Mouse (Mus musculus) neural tube, embryonic 15.5 days (tissue): ENCODE results near the gene Zdhhc16. TPM values are rescaled to one million over a fixed set of nuclear protein-coding genes. Genes with fewer than 3 reads are reported as not detected.

Source experiments
- ATAC-seq: fragments of 200-750 bp; cut with Nextera tagmentation; 2 replicates; pipeline ENCODE4 v1.8.0; 2017; ENCODE audit warnings: mild to moderate bottlenecking, moderate TSS enrichment, moderate library complexity; ENCODE audit not compliant: low FRiP score
- H3K27ac ChIP-seq: fragments of 300-500 bp; sonication (generic); replicated peaks from 2 replicates; pipeline ENCODE4 v1.5.1; 2015; ENCODE audit warnings: mild to moderate bottlenecking, inconsistent platforms
- H3K27me3 ChIP-seq: fragments of 300-500 bp; sonication (generic); replicated peaks from 2 replicates; pipeline ENCODE4 v1.6.1; 2015; ENCODE audit warnings: inconsistent platforms
- H3K36me3 ChIP-seq: fragments of 300-500 bp; sonication (generic); 2 replicates; pipeline ENCODE4 v1.6.1; 2015; ENCODE audit warnings: inconsistent platforms
- H3K4me1 ChIP-seq: fragments of 300-500 bp; sonication (generic); 2 replicates; pipeline ENCODE4 v1.6.1; 2015; ENCODE audit warnings: inconsistent platforms
- H3K4me2 ChIP-seq: fragments of 300-500 bp; sonication (generic); 2 replicates; pipeline ENCODE4 v1.6.1; 2015; ENCODE audit warnings: inconsistent platforms, mild to moderate bottlenecking, moderate library complexity
- H3K4me3 ChIP-seq: fragments of 300-500 bp; sonication (generic); replicated peaks from 2 replicates; pipeline ENCODE4 v1.5.1; 2015; ENCODE audit warnings: mild to moderate bottlenecking, inconsistent platforms
- H3K9ac ChIP-seq: fragments of 300-500 bp; sonication (generic); replicated peaks from 2 replicates; pipeline ENCODE4 v1.6.1; 2015; ENCODE audit warnings: mild to moderate bottlenecking, inconsistent platforms
- H3K9me3 ChIP-seq: fragments of 300-500 bp; sonication (generic); replicated peaks from 2 replicates; pipeline ENCODE4 v1.6.1; 2016; ENCODE audit warnings: inconsistent platforms
- WGBS: fragments of 180-500 bp; shearing (Covaris S2); methylation state at CpG from one replicate; pipeline ENCODE4 v1.1.7; 2015; ENCODE audit warnings: mixed read lengths; 5-methylcytosine and 5-hydroxymethylcytosine counted together
- polyA plus RNA-seq: library from polyadenylated mRNA; unstranded; fragments of >200 nt; fragmentation: Nextera tagmentation; extraction: Ambion mirVana; gene quantifications from 2 replicates; pipeline ENCODE4 v1.2.1, GENCODE M21; 2015

The Zdhhc16 gene
- polyA plus RNA-seq, 1 experiment from 2014 or later: 90.6 TPM

DNA sequence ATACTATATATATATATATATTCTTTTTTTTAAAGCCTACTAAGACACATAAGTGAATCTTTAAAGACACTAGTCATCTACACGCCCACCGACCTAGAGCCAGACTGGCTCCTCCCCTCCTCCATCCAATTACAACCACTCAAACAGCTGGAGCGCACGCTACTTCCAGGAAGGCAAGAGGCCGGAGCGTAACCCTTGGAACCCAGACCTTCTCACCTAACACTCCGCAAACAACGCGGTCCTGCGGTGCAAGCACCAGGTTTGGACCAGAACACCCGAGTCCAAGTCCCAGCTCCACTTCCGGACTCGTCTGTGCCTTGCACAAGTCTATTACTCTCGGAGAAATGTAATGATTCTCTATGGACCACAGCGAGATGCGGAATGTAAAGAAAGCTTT is 47.1 kb downstream of the Zdhhc16 start:
- H3K9ac ChIP-seq: peak overlapping the region; percentile 86
- peak overlapping the region; percentile 91 for H3K27ac ChIP-seq
- H3K4me3 ChIP-seq: peak overlapping the region; percentile 96
- peaks cover 11% of the 10 kb centered on the region for H3K27me3 ChIP-seq
- no peaks in the 10 kb centered on the region for H3K36me3 ChIP-seq
- under 1% methylated on average over 16 of the region's 16 CpGs for WGBS
- no peaks in the 10 kb centered on the region for H3K9me3 ChIP-seq
- H3K4me1 ChIP-seq: peaks cover 42% of the 10 kb centered on the region
- no peak for ATAC-seq
- H3K4me2 ChIP-seq: peak overlapping the region; percentile 93

DNA sequence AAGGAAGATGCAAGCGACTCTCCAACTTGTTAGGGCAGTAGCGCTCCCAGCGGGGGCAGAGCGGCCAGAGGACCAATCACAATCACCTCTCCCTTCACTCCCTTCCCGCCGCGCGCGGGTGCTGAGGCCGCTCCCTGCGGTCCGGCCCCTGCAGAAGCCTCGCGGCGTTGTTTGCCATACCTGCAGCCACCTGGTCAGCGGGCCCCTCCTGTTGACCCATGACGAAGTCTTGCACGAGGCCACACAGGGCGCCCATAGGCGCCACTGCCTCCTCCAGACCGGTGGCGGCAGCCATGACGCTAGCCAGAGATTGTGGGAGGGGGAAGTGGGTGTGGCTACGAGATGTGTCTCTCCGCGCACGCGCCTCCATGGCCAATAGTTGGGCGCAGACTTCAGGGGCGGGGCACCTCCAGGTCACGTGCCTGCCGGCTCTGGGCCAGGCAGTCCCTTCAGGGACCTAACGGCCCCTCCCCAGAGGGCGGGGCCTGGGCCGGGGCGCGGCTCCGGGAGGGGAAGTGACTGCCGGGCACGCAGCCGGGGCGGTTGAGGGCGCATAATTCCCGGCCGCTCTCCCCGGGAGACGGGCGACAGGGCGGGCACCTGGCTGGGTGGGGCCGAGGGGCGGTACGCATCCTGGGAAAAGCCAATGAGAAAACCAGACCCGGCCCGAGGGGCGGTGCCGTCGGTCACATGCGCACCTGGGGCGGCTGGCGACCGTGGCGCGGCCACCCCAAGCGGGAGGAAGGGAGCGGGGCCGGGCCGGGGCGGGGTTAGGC is 47.7 kb downstream of the Zdhhc16 start, which contains the start of gene Mms19:
Gene Mms19 (minus strand): TSS at position 339 of the 776 bp plus-strand sequence.
- Histone ChIP-seq H3K4me2 (peak within 1 kb of the TSS; percentile 93), H3K4me3 (peak within 1 kb of the TSS; percentile 96), H3K9ac (peak within 1 kb of the TSS; percentile 86), H3K9me3 (no peaks in the 10 kb centered on the region), H3K27me3 (peaks cover 11% of the 10 kb centered on the region), H3K36me3 (no peaks in the 10 kb centered on the region), H3K4me1 (peaks cover 42% of the 10 kb centered on the region), H3K27ac (peak within 1 kb of the TSS; percentile 91)
- under 1% methylated on average over 58 of the region's 68 CpGs for WGBS
- peak; percentile 94 for ATAC-seq

DNA sequence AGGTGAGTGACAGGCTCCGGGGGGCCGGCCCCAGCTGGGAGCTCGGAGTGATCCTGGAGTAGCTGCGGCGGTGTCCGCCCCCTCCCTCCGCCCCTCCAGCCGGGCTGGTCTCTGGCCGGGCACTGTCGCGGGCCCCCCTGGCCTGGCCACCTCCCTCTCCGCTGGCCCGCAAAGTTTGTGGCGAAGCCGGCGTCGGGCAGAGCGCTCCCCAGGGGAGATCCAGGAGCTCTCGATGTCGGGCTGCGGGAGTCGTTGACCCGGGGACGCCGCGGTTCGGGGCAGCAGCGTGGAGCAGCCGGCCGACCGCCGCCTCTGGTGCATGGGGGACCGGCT is 48.3 kb downstream of the Zdhhc16 start, which contains the start of gene Ubtd1:
Gene Ubtd1 (plus strand): TSS at position 169 of the 333 bp plus-strand sequence.
- Histone ChIP-seq H3K4me1 (peaks cover 40% of the 10 kb centered on the region), H3K27me3 (peaks cover 11% of the 10 kb centered on the region), H3K9ac (peak within 1 kb of the TSS; percentile 86), H3K36me3 (no peaks in the 10 kb centered on the region), H3K9me3 (no peaks in the 10 kb centered on the region), H3K4me3 (peak within 1 kb of the TSS; percentile 96), H3K4me2 (peak within 1 kb of the TSS; percentile 93), H3K27ac (peak within 1 kb of the TSS; percentile 91)
- WGBS: 1% methylated on average over 31 of the region's 33 CpGs
- ATAC-seq: no peak

DNA sequence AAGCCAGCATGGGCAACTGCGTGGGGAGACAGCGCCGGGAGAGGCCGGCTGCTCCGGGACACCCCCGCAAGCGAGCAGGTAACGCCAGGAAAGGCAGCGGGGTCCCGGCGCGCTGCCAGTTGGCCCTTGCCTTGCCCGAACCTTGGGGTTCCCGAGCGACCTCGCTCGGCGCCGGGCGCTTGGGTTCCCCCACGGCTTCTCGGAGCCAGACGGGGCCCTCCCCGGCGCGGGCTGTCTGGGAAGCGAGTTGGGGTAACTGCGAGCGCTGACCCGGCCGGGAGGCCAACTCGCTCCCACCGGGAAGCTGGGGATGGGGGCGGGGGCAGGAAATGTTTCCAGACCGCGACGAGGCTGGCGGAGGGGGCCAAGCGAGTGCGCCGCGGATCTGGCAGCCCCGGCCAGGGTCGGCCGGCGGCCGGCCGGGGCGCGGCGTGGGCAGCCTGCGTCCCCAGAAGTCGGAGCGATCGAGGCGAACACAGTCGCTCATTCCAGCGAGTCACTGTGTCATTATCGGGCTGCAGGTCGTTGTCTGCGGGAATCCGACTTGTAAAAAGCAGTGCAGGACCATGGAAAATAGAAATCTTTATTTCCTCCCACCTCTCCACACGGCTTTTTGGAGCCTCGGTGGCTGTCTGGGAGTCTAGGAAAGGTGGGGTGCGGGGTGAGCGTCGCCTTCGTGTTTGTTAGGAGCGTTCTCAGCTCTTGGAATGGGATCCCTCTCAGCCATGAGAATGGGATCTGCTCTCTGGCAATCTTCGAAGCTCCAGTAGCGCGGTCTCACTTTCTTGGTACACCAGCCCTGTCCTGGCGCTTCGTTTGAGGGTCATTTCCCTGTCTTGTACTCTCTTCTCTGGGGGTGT is 48.9 kb downstream of the Zdhhc16 start:
- H3K9me3 ChIP-seq: no peaks in the 10 kb centered on the region
- WGBS: 1% methylated on average over 73 of the region's 74 CpGs
- peak overlapping the region; percentile 96 for H3K4me3 ChIP-seq

DNA sequence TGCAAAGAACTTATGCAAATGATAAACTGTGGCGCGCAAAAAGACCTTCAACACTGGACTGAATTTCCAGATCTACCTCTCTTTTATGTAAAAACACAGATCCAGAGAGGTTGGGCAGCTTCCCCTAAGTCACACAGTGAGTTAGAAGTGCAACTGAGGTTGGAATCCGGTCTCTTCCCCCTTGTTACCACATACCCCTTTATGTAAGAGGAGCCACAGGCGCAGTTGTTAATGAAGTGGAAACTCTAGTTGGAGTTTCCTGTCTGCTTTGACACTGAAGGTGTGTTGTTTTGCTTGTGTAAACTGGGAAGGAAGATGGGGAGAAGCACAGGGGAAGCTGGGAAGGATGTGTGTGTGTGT is 49.5 kb downstream of the Zdhhc16 start:
- 7% methylated on average over 4 of the region's 4 CpGs for WGBS
- Histone ChIP-seq H3K36me3 (no peaks in the 10 kb centered on the region), H3K27me3 (peaks cover 11% of the 10 kb centered on the region), H3K9ac (peak overlapping the region; percentile 61), H3K4me2 (peak overlapping the region; percentile 93), H3K27ac (0 out of 2 replicates have a peak overlapping the region, but pooled peaks have one; percentile 91), H3K4me3 (peak overlapping the region; percentile 96), H3K9me3 (no peaks in the 10 kb centered on the region), H3K4me1 (peaks cover 34% of the 10 kb centered on the region)
- no peak for ATAC-seq

More for the DNA sequence above, 48.9 kb downstream of the Zdhhc16 start:
- no peak for ATAC-seq
- H3K27ac ChIP-seq: peak overlapping the region; percentile 91
- peak overlapping the region; percentile 93 for H3K4me2 ChIP-seq
- H3K4me1 ChIP-seq: peaks cover 37% of the 10 kb centered on the region
- H3K36me3 ChIP-seq: no peaks in the 10 kb centered on the region
- H3K27me3 ChIP-seq: peaks cover 11% of the 10 kb centered on the region
- H3K9ac ChIP-seq: peak overlapping the region; percentile 61

DNA sequence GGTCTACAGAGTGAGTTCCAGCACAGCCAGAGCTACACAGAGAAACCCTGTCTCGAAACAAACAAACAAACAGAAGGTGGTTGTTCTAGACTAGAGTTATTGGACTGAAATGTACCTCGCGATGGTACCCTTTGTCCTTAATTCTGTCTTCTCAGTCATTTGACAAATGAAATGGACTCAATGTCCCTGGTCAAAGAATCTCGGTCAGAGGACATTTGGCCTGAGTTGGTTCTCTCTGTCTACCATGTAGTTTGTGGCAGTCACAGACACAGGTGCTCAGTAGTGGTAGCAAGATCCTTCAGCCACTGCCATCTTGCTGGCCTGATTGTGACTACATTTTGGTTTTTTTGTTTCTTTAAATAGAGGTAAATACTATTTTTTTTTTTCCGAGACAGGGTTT is 52.7 kb downstream of the Zdhhc16 start:
- peaks cover 13% of the 10 kb centered on the region for H3K4me1 ChIP-seq
- no peak overlapping the region for H3K4me2 ChIP-seq
- H3K4me3 ChIP-seq: no peak overlapping the region
- no peak for ATAC-seq
- H3K27ac ChIP-seq: no peak overlapping the region
- no peaks in the 10 kb centered on the region for H3K9me3 ChIP-seq
- peaks cover 11% of the 10 kb centered on the region for H3K27me3 ChIP-seq
- no peaks in the 10 kb centered on the region for H3K36me3 ChIP-seq
- H3K9ac ChIP-seq: no peak overlapping the region
- WGBS: 92% methylated on average over 5 of the region's 5 CpGs

DNA sequence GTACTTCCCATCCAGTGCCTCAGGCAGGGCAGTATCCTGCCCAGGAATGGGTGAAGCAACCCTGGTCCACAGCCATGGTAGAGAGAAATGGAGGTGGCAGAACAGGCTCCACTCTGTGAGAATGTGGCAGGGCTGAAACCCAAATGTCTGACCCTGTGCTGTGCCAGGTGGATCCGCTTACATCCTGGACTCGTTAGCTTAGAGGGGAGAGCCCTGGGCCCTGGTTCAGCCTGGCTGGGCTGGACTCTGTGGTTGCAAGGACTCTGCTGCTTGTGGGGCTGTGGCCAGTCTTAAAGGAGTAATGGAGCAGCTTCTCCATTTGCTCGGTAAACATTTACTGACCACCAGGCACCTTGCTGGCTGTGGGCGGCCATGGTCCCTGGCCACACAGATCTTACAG is 53.9 kb downstream of the Zdhhc16 start:
- Histone ChIP-seq H3K36me3 (no peaks in the 10 kb centered on the region), H3K4me2 (no peak overlapping the region), H3K27me3 (peaks cover 11% of the 10 kb centered on the region), H3K4me3 (no peak overlapping the region), H3K9ac (no peak overlapping the region), H3K9me3 (no peaks in the 10 kb centered on the region), H3K27ac (no peak overlapping the region), H3K4me1 (peaks cover 22% of the 10 kb centered on the region)
- ATAC-seq: no peak
- WGBS: 94% methylated on average over 4 of the region's 4 CpGs

DNA sequence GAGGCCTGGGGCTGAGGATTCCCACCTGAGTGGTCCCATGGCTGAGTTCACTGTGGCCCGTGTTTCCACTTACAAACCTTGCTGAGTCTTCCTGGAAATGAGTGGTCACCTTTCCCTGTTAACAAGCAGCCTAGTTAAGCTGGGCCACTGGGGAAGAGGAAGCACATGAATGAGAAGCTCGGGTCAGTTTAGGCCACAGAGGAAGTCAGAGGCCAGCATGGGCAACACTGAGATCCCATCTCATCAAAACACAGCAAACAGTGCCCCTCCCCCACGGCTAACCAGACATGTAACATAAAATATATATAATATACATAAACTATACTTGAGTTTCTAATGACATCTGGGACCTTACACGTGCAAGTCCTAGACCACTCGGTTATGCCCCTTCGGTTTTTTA is 56.5 kb downstream of the Zdhhc16 start:
- WGBS: 83% methylated on average over 6 of the region's 6 CpGs
- H3K27ac ChIP-seq: no peak overlapping the region
- no peaks in the 10 kb centered on the region for H3K27me3 ChIP-seq
- H3K9me3 ChIP-seq: no peaks in the 10 kb centered on the region
- peaks cover 17% of the 10 kb centered on the region for H3K4me1 ChIP-seq
- H3K4me3 ChIP-seq: no peak overlapping the region
- no peak overlapping the region for H3K4me2 ChIP-seq
- no peaks in the 10 kb centered on the region for H3K36me3 ChIP-seq
- no peak overlapping the region for H3K9ac ChIP-seq
- no peak for ATAC-seq

DNA sequence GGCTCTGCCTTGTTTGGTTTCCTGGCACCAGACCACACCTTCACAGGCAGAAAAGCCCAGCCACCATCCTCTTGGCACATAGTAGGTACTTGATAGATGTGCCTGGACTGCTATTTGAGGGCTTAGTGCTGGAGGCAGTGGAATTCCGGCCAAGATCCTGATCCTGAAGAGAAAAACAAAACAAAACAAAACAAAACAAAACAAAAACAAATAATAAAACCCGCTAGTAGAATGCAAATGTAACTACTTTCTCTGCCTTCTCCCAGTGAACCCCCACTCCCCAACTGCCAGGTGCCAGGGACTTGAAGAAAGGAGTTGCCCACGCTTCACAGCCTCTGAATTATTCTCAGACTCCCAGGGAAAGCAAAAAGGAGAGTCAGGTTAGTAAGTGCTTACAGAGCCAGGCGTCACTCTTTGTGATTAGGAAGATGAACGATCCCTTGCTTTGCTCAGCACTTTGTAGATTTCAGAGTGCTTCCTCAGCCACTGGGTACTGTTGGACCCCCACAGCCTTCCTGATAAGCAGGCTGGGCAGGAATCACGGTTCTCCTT is 58.7 kb downstream of the Zdhhc16 start:
- no peak overlapping the region for H3K9ac ChIP-seq
- no peak overlapping the region for H3K4me3 ChIP-seq
- 0 out of 2 replicates have a peak overlapping the region, but pooled peaks have one; percentile 15 for H3K27ac ChIP-seq
- H3K4me1 ChIP-seq: peaks cover 17% of the 10 kb centered on the region
- WGBS: 27% methylated on average over 6 of the region's 6 CpGs
- H3K4me2 ChIP-seq: no peak overlapping the region
- ATAC-seq: no peak
- H3K27me3 ChIP-seq: no peaks in the 10 kb centered on the region
- no peaks in the 10 kb centered on the region for H3K9me3 ChIP-seq
- H3K36me3 ChIP-seq: no peaks in the 10 kb centered on the region

DNA sequence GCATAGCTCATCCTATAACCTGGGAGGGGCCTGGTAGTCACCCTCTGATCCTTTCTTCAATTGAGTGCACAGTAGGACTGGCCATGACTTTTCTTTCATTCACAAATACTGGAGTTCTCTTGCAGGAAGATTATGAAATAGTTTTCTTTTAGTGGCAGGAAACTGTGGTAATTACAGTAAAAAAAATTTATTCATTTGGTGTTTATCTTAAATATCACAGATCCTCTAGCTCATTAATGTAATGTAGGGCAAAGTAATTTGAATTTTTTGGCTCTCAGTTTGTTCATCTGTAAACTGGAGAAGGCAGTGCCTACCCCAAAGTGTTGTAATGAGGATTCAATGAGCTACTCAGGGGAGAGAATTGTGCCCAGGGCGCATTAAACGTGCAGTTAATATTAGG is 59.7 kb downstream of the Zdhhc16 start:
- Histone ChIP-seq H3K9ac (no peak overlapping the region), H3K27me3 (no peaks in the 10 kb centered on the region), H3K4me3 (no peak overlapping the region), H3K9me3 (no peaks in the 10 kb centered on the region), H3K4me1 (peaks cover 17% of the 10 kb centered on the region), H3K36me3 (no peaks in the 10 kb centered on the region), H3K27ac (no peak overlapping the region), H3K4me2 (no peak overlapping the region)
- 72% methylated on average over 2 of the region's 2 CpGs for WGBS
- ATAC-seq: no peak

DNA sequence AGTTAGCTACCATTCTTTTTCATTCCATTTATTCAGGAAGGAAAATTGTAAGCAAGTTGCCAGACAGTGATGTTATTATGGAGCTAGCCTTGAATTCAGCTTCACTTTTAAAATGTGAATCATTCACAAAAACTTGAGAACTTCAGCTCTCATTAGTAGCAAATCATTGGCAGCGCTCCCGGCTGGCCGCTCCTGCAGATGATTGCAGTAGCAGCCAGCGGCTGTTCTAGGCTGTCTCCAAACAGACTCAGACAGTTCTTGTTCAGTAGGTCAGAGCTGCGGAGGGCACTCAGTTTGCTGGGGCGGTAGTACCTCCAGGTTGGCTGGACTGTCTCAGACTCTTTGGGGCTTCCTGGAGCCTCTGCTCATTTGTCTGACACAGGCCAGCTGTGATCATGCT is 60.2 kb downstream of the Zdhhc16 start:
- Histone ChIP-seq H3K27me3 (no peaks in the 10 kb centered on the region), H3K4me1 (peaks cover 17% of the 10 kb centered on the region), H3K9ac (no peak overlapping the region), H3K4me3 (no peak overlapping the region), H3K36me3 (no peaks in the 10 kb centered on the region), H3K4me2 (no peak overlapping the region), H3K27ac (no peak overlapping the region), H3K9me3 (no peaks in the 10 kb centered on the region)
- ATAC-seq: no peak
- 80% methylated on average over 6 of the region's 6 CpGs for WGBS
